Mouse (Mus musculus) urinary bladder, postnatal 14 days (tissue): ENCODE measurements at regions not wholly inside any gene's neighbourhood (a gene's known extent, or its start where the extent isn't known, plus 50 kb on each side); places are given as distances from the start of the nearest gene placed in this dataset.

Source experiments
- DNase-seq: peaks from one replicate; pipeline ENCODE4 v3.0.0; 2021; ENCODE audit warnings: low spot score

DNA sequence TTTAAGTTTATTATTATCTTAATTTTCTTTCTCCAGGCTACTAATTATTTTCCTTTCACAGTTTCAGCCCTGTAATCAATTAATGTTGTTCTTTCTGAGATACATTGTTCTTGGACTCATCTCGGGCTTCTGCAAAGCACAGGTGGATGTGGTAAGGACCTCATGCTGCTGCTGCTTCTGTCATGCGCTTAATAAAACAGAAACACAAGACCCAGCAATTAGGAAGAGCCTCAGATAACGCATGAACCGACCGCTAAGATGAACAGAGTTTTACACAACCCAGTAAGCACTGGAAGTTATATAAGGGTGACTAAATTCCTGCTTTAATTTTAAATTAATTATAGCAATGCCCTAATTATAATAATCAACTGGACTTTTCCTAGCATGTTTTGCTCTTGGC, 70.7 kb upstream of the Gk2 start:
- no peak for DNase-seq
